Mouse (Mus musculus): ENCODE measurements around the gene Thsd1. TPM values are rescaled to one million over a fixed set of nuclear protein-coding genes. Genes with fewer than 3 reads are reported as not detected.

The Thsd1 gene
- total RNA-seq (2023; ENCODE audit: inconsistent age) = 0.18 to 0.55 TPM (median 0.45 TPM) in 4 replicates

GRCm38 (mm10) chr8:22227061-22227877 is at the start of gene Thsd1:
Gene Thsd1, plus strand, starts transcription at chr8:22227313.

GRCm38 (mm10) chr8:22185431-22186397 is 41.4 kb upstream of the Thsd1 start, which contains the start of gene Ckap2:
Gene Ckap2, minus strand, starts transcription at chr8:22185819.

GRCm38 (mm10) chr8:22192660-22193431 is 34.3 kb upstream of the Thsd1 start, which contains the start of gene Vps36:
Gene Vps36, plus strand, starts transcription at chr8:22192809.

GRCm38 (mm10) chr8:22282999-22283491 is 55.9 kb downstream of the Thsd1 start, which contains the start of gene Tpte:
Gene Tpte, plus strand, starts transcription at chr8:22283441.

Other genes with a start within 250 kb of the Thsd1 start
- 0.19 to 0.58 TPM (median 0.36 TPM) in 4 replicates for gene Atp7b, start 167.0 kb upstream of the Thsd1 start, total RNA-seq (2023; ENCODE audit: inconsistent age)
- gene Alg11, start 166.6 kb upstream of the Thsd1 start, total RNA-seq (2023; ENCODE audit: inconsistent age) = 14.8 to 24.1 TPM (median 20.4 TPM) in 4 replicates
- gene Nek5, start 102.3 kb upstream of the Thsd1 start, total RNA-seq (2023; ENCODE audit: inconsistent age) = not detected in 4 replicates
- gene Nek3, start 60.9 kb upstream of the Thsd1 start, total RNA-seq (2023; ENCODE audit: inconsistent age) = 4.6 to 6.4 TPM (median 5.3 TPM) in 4 replicates
- gene Ckap2, start 41.5 kb upstream of the Thsd1 start, total RNA-seq (2023; ENCODE audit: inconsistent age) = 1.7 to 2.7 TPM (median 2.1 TPM) in 4 replicates
- gene Vps36, start 34.5 kb upstream of the Thsd1 start, total RNA-seq (2023; ENCODE audit: inconsistent age) = 24.5 to 32.8 TPM (median 27.5 TPM) in 4 replicates
- gene Tpte, start 56.1 kb downstream of the Thsd1 start, total RNA-seq (2023; ENCODE audit: inconsistent age) = not detected in 4 replicates
- 5.8 to 7.7 TPM (median 6.9 TPM) in 4 replicates for gene Slc25a15, start 171.3 kb downstream of the Thsd1 start, total RNA-seq (2023; ENCODE audit: inconsistent age)
- 9.0 to 11.9 TPM (median 10.9 TPM) in 4 replicates for gene Mrps31, start 184.0 kb downstream of the Thsd1 start, total RNA-seq (2023; ENCODE audit: inconsistent age)

All from B cell, adult (primary cell).